Mouse (Mus musculus): ENCODE data around the gene Wfdc9.
"Not testable (repeated sequence)": the region's sequence is repeated elsewhere in the genome, so short reads cannot be mapped to it uniquely, and the experiment has no call there.

The Wfdc9 gene

GRCm38 (mm10) chr2:164619050-164619449, 37.3 kb downstream of the Wfdc9 start:
- DNase-seq (ENCODE audit: low read depth): no peak

GRCm38 (mm10) chr2:164615386-164615785, 41.0 kb downstream of the Wfdc9 start:
- no peak for DNase-seq (ENCODE audit: low read depth)

- not testable (repeated sequence) for DNase-seq (ENCODE audit: low read depth)
These were observed 42.9 kb downstream of the Wfdc9 start, which contains the start of the genes Wfdc6b and Wfdc8 for GRCm38 (mm10) chr2:164613471-164613870. Gene Wfdc6b, plus strand, starts transcription at chr2:164613522. Gene Wfdc8, minus strand, starts transcription at chr2:164613626.

- DNase-seq (ENCODE audit: low read depth): peak; percentile 24
These were observed 47.6 kb downstream of the Wfdc9 start for GRCm38 (mm10) chr2:164608781-164609180.

GRCm38 (mm10) chr2:164604411-164604810, 52.0 kb downstream of the Wfdc9 start:
- peak; percentile 72 for DNase-seq (ENCODE audit: low read depth)

- DNase-seq (ENCODE audit: low read depth): peak; percentile 30
These were observed 52.9 kb downstream of the Wfdc9 start for GRCm38 (mm10) chr2:164603482-164603881.

- no peak for DNase-seq (ENCODE audit: low read depth)
These were observed 56.2 kb downstream of the Wfdc9 start for GRCm38 (mm10) chr2:164600179-164600578.

Measured in NIH3T3 (cell line).